Mouse (Mus musculus) midbrain, embryonic 14.5 days (tissue): Measurements from ENCODE around the gene Ssc5d. TPM values are rescaled to one million over a fixed set of nuclear protein-coding genes. Genes with fewer than 3 reads are reported as not detected.

Source experiments
- ATAC-seq: fragments of 200-750 bp; cut with Nextera tagmentation; 2 replicates; pipeline ENCODE4 v1.8.0; 2017; ENCODE audit warnings: moderate number of reproducible peaks, moderate library complexity; ENCODE audit not compliant: low FRiP score, low TSS enrichment
- DNase-seq: peaks from one replicate; pipeline ENCODE4 v3.0.0-alpha.2; 2015
- H3K27ac ChIP-seq: fragments of 300-500 bp; sonication (generic); replicated peaks from 2 replicates; pipeline ENCODE4 v1.5.1; 2014; ENCODE audit warnings: mild to moderate bottlenecking, low read depth, low read length, moderate library complexity
- H3K27me3 ChIP-seq: fragments of 300-500 bp; sonication (generic); 2 replicates; pipeline ENCODE4 v1.6.1; 2014; ENCODE audit warnings: low read length, control low read depth, mixed read lengths; ENCODE audit not compliant: control insufficient read depth, insufficient read depth
- H3K36me3 ChIP-seq: fragments of 300-500 bp; sonication (generic); 2 replicates; pipeline ENCODE4 v1.6.1; 2014; ENCODE audit warnings: low read length, control low read depth; ENCODE audit not compliant: control insufficient read depth, insufficient read depth
- H3K4me1 ChIP-seq: fragments of 300-500 bp; sonication (generic); 2 replicates; pipeline ENCODE4 v1.6.1; 2014; ENCODE audit warnings: mild to moderate bottlenecking, antibody characterized with exemption, low read length, control low read depth; ENCODE audit not compliant: control insufficient read depth, insufficient read depth
- H3K4me2 ChIP-seq: fragments of 300-500 bp; sonication (generic); 2 replicates; pipeline ENCODE4 v1.6.1; 2014; ENCODE audit warnings: mild to moderate bottlenecking, low read length, moderate library complexity
- H3K4me3 ChIP-seq: fragments of 300-500 bp; sonication (generic); replicated peaks from 2 replicates; pipeline ENCODE4 v1.5.1; 2014; ENCODE audit warnings: low read depth, low read length
- H3K9ac ChIP-seq: fragments of 300-500 bp; sonication (generic); replicated peaks from 2 replicates; pipeline ENCODE4 v1.6.1; 2014; ENCODE audit warnings: mild to moderate bottlenecking, low read length, moderate library complexity
- H3K9me3 ChIP-seq: fragments of 300-500 bp; sonication (generic); 2 replicates; pipeline ENCODE4 v1.6.1; 2016; ENCODE audit warnings: low read length, control low read depth, mixed read lengths; ENCODE audit not compliant: control insufficient read depth
- WGBS: fragments of 180-500 bp; shearing (Covaris S2); extraction: QIAGEN DNeasy Blood & Tissue Kit; methylation state at CpG from one replicate; pipeline ENCODE4 v1.1.7; 2014; 5-methylcytosine and 5-hydroxymethylcytosine counted together
- polyA plus RNA-seq: library from polyadenylated mRNA; unstranded; fragments of >200 nt; fragmentation: Nextera tagmentation; extraction: Ambion mirVana; gene quantifications from 2 replicates; pipeline ENCODE4 v1.2.1, GENCODE M21; 2014

Gene Ssc5d
- polyA plus RNA-seq, 1 experiment from 2014 or later, result 0.84 TPM

DNA sequence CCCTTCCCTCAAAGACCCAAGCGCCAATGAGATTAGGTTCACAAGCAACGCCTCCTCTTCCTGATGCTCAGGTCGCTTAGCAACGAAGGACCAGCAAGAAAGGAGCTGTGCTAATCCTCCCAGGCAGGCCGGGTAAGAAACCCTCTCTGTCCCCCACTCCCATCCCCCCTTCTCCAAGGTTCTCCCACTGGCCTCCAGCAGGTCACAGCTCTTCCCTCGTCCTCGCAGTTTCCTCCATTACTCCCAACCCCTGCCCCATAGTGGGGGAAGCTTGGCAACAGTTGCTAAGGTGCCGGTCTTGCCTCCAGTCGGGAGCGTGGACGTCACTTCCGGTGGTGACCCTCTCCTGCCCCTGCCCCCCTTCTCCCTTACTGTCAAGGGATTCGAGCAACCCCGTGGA, 3.1 kb upstream of the Ssc5d start:
- DNase-seq (peak; percentile 96), ATAC-seq (peak; percentile 85)
- H3K9me3 ChIP-seq, result no peaks in the 10 kb centered on the region
- WGBS, result 0% methylated on average over 14 of the region's 14 CpGs
- H3K4me2 ChIP-seq, result peak overlapping the region; percentile 91
- H3K4me1 ChIP-seq, result peaks cover 49% of the 10 kb centered on the region
- H3K4me3 ChIP-seq, result peak overlapping the region; percentile 41
- H3K27ac ChIP-seq, result peak overlapping the region; percentile 98
- H3K36me3 ChIP-seq, result peaks cover 33% of the 10 kb centered on the region
- H3K27me3 ChIP-seq, result no peaks in the 10 kb centered on the region
- peak overlapping the region; percentile 68 for H3K9ac ChIP-seq

GRCm38 (mm10) chr7:4922931-4923565, 2.5 kb upstream of the Ssc5d start:
- Histone ChIP-seq H3K9ac (peak overlapping the region; percentile 68), H3K4me1 (peaks cover 49% of the 10 kb centered on the region), H3K4me3 (peak overlapping the region; percentile 41), H3K9me3 (no peaks in the 10 kb centered on the region), H3K4me2 (peak overlapping the region; percentile 91), H3K27me3 (no peaks in the 10 kb centered on the region), H3K36me3 (peaks cover 29% of the 10 kb centered on the region), H3K27ac (peak overlapping the region; percentile 98)
- WGBS, result under 1% methylated on average over 14 of the region's 14 CpGs
- peak; percentile 60 for ATAC-seq
- peak; percentile 96 for DNase-seq

- H3K27me3 ChIP-seq, result no peaks in the 10 kb centered on the region
- peaks cover 22% of the 10 kb centered on the region for H3K36me3 ChIP-seq
- ATAC-seq, result no peak
- peak overlapping the region; percentile 68 for H3K9ac ChIP-seq
- H3K27ac ChIP-seq, result peak overlapping the region; percentile 98
- no peaks in the 10 kb centered on the region for H3K9me3 ChIP-seq
- peak overlapping the region; percentile 91 for H3K4me2 ChIP-seq
- WGBS, result 4% methylated on average over 37 of the region's 37 CpGs
- H3K4me3 ChIP-seq, result peak overlapping the region; percentile 41
- peak; percentile 72 for DNase-seq
- H3K4me1 ChIP-seq, result peaks cover 49% of the 10 kb centered on the region
These were observed 1.8 kb upstream of the Ssc5d start for GRCm38 (mm10) chr7:4923586-4924364.

DNA sequence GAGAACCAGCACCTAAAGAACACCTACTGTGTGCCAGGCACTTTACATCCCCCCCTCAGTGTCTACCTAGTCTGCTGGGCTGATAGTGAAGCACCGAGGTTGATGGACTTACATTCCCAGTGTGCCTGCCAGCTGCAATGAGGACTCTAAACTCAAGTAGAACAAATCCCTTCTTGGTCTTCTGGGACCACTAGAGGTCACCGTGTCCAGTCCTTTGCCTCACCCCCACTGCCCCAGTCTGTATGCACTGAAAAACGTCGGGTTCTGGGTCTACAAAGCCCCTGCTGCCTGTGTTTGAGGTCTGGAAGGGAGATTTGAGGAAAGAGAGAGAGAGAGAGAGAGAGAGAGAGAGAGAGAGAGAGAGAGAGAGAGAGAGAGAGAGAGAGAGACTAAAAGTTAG, 1.1 kb upstream of the Ssc5d start:
- no peaks in the 10 kb centered on the region for H3K27me3 ChIP-seq
- peaks cover 49% of the 10 kb centered on the region for H3K4me1 ChIP-seq
- peak overlapping the region; percentile 68 for H3K9ac ChIP-seq
- 2% methylated on average over 4 of the region's 4 CpGs for WGBS
- peak overlapping the region; percentile 91 for H3K4me2 ChIP-seq
- no peaks in the 10 kb centered on the region for H3K9me3 ChIP-seq
- H3K27ac ChIP-seq, result peak overlapping the region; percentile 98
- H3K4me3 ChIP-seq, result peak overlapping the region; percentile 41
- H3K36me3 ChIP-seq, result peaks cover 15% of the 10 kb centered on the region
- ATAC-seq, result no peak
- DNase-seq, result no peak

DNA sequence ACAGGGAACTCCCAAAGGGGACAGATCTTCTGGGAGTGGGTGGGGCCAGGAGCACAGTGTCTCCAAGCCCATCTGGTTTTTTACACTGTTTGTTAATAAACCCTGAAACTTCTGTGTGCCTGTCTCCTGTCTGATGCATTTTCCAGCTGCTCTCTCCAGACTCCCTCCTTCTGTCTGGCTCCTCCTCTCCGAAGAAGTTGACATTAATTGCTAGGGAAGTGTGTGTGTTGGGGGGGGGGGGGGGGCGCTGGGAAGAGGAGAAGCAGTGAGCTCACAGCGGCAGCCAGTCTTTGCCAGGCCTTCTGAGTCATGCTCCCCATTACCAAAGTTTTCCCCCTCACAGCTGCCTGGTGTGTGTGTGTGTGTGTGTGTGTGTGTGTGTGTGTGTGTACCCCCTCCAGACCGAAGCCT, 689 bp upstream of the Ssc5d start:
- peak overlapping the region; percentile 91 for H3K4me2 ChIP-seq
- no peaks in the 10 kb centered on the region for H3K9me3 ChIP-seq
- peaks cover 49% of the 10 kb centered on the region for H3K4me1 ChIP-seq
- peaks cover 11% of the 10 kb centered on the region for H3K36me3 ChIP-seq
- no peaks in the 10 kb centered on the region for H3K27me3 ChIP-seq
- peak overlapping the region; percentile 98 for H3K27ac ChIP-seq
- no peak for ATAC-seq
- H3K4me3 ChIP-seq, result no peak overlapping the region
- peak; percentile 36 for DNase-seq
- WGBS, result 3% methylated on average over 3 of the region's 4 CpGs
- H3K9ac ChIP-seq, result peak overlapping the region; percentile 68; the same call in 1 of the 2 replicates

DNA sequence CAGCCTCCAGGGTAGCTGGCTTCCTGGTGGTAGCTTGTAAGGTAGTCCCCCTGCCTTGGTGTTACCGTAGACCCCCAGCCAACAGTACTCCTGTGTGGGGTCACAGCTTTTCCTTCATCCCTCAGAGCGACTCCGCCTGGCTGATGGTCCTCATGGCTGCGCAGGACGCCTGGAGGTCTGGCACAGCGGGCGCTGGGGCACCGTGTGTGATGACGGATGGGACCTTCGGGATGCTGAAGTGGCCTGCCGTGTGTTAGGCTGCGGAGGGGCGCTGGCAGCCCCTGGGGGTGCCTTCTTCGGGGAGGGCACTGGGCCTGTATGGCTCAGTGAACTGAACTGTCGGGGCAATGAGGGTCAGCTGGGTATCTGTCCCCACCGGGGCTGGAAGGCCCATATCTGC, 1.3 kb downstream of the Ssc5d start:
- Histone ChIP-seq H3K36me3 (no peaks in the 10 kb centered on the region), H3K27ac (no peak overlapping the region), H3K4me3 (no peak overlapping the region), H3K9me3 (no peaks in the 10 kb centered on the region), H3K9ac (no peak overlapping the region; the same call in 1 of the 2 replicates), H3K4me1 (peaks cover 37% of the 10 kb centered on the region), H3K4me2 (no peak overlapping the region), H3K27me3 (no peaks in the 10 kb centered on the region)
- whole genome bisulfite sequencing, result 81% methylated on average over 16 of the region's 16 CpGs
- ATAC-seq, result no peak
- no peak for DNase-seq

DNA sequence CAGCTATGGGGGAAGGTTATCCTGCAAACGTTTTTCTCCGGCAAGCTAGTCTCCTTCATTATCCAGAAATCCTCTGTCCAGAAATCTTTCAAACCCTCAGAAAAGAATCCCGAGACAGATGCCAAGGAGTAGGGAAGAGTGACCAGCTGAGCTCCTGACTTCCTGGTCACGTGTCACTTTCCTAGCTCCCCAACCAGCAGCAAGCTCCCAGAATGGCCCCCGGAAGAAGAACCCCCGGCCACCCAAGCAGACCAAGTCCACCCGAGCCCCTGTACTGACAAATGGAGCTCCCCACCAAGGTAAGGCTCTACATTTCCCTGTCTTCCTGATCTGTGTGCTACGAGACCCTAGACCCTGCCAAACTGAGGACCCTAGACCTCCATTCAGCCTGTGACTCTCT, 2.1 kb downstream of the Ssc5d start:
- ATAC-seq (no peak), DNase-seq (no peak)
- Histone ChIP-seq H3K27ac (no peak overlapping the region), H3K4me3 (no peak overlapping the region), H3K9me3 (no peaks in the 10 kb centered on the region), H3K4me1 (peaks cover 31% of the 10 kb centered on the region), H3K9ac (no peak overlapping the region), H3K4me2 (no peak overlapping the region), H3K36me3 (no peaks in the 10 kb centered on the region), H3K27me3 (no peaks in the 10 kb centered on the region)
- WGBS, result 67% methylated on average over 8 of the region's 8 CpGs

DNA sequence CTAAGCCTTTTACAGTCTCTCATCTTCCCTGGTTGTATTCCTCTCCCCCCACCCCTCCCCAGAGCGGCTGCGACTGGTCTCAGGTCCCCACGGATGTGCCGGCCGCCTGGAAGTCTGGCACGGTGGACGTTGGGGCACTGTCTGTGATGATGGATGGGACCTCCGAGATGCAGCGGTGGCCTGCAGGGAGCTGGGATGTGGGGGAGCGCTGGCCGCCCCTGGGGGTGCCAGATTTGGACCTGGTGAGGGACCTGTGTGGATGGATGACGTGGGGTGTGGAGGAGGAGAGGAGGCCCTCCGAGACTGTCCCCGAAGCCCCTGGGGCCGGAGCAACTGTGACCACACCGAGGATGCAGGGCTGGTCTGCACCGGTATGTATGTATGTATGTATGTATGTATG, 2.7 kb downstream of the Ssc5d start:
- no peak for DNase-seq
- H3K4me3 ChIP-seq, result no peak overlapping the region
- no peak overlapping the region for H3K27ac ChIP-seq
- H3K4me1 ChIP-seq, result peaks cover 26% of the 10 kb centered on the region
- H3K36me3 ChIP-seq, result no peaks in the 10 kb centered on the region
- H3K9me3 ChIP-seq, result no peaks in the 10 kb centered on the region
- no peak for ATAC-seq
- 87% methylated on average over 17 of the region's 17 CpGs for WGBS
- H3K27me3 ChIP-seq, result no peaks in the 10 kb centered on the region
- H3K9ac ChIP-seq, result no peak overlapping the region
- no peak overlapping the region for H3K4me2 ChIP-seq

- ATAC-seq (no peak), DNase-seq (no peak)
- Histone ChIP-seq H3K27ac (no peak overlapping the region), H3K9me3 (peaks cover 4% of the 10 kb centered on the region; the same call in 1 of the 2 replicates), H3K4me1 (no peaks in the 10 kb centered on the region), H3K9ac (no peak overlapping the region), H3K4me3 (no peak overlapping the region), H3K27me3 (no peaks in the 10 kb centered on the region), H3K4me2 (no peak overlapping the region), H3K36me3 (no peaks in the 10 kb centered on the region)
- WGBS, result 75% methylated on average over 12 of the region's 12 CpGs
These were observed 7.5 kb downstream of the Ssc5d start for GRCm38 (mm10) chr7:4933103-4933502.
